Mouse (Mus musculus) liver (tissue): ENCODE measurements around the gene Nuak2.
A peak's percentile ranks its signal among the peaks of the same experiment; 100 is the strongest.
"Not testable (repeated sequence)": the region's sequence is repeated elsewhere in the genome, so short reads cannot be mapped to it uniquely, and the experiment has no call there.

Experiments
- DNase-seq: peaks from one replicate; pipeline ENCODE4 v3.0.0-alpha.2; 2020; ENCODE audit warnings: mixed read lengths

Nuak2 gene

DNA sequence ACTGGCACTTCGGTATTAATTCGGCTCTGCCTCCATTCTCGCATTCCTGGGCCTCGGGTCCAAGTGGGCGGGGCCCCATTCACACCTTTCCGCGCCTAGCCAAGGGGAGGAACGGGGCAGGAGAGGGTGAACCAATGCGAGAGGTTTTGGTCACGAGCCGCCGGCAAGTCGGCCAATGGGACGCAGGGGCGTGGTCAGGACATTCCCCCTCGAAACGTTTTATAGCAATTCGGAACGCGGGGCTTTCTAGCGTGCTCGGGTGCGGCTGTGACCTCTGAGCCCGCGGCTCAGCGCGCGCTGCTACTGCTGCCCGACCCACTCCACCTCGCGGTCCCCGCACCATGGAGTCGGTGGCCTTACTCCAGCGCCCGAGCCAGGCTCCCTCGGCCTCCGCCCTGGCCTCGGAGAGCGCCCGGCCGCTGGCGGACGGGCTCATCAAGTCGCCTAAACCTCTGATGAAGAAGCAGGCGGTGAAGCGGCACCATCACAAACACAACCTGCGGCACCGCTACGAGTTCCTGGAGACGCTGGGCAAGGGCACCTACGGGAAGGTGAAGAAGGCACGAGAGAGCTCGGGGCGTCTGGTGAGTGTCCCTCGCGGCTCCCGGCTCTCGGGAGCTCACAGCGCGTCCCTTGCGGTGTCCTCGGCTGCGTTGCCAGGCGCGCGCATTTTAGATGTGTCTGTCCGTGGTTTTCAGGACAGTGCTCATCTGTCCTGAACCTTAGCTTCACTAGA, at the start of gene Nuak2:
Nuak2 (plus strand) TSS at position 238 of the 736 bp plus-strand sequence.
- peak; percentile 86 for DNase-seq

DNA sequence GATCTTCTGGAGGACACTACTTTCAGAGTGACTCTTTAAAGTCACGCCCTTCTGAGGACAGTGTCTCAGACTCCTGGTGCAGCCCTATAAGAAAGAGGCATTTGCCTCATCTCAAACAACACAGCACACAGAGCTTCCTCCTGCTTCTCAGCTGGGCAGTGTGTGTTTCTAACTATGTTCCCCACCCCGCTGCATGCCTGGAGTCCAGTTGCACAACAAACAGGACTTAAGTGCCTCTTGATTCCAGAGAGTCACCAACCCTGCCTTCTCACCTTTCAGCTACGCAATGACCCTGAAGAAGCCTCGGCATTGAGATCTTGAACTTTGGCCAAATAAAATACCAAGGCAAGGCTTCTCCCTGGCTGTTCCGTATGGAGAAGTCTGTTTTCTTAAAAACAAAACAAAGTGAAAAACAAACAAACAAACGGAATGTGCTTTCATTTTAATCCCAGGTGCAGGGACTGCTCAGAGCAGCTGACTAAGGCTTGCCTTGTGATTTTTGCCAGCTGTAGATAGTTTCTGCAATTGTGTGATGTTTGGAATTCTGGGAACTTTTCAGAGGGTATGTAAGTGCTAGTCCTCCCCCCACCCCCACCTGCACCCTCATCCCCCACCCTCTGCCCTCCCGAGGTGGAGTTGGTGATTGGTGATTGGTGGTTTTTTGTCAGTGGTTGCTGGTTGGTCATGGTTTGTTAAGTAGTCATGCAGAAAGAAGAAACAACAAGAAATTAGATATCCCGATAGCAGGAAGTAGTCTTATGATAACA, 49.0 kb upstream of the Nuak2 start:
- DNase-seq = no peak

DNA sequence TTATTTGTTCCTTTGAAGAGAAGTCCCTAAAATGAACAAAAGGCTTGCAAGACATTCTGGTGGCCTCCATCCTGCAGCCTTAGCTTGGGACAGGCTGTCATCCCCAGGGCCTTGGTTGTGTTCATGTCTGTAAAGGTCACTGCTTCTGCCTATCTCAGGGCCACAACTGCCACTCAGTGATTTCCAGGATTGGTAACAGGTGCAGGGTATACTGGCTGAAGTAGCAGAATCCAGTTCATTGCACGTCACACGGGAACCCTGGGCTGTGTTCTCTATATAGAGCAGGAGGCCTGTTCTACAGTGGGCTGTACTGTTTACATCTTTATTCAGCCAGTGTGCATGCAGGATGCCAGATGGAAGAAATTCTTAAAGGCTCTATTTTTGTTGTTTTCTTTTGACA, 48.0 kb upstream of the Nuak2 start:
- DNase-seq = no peak

DNA sequence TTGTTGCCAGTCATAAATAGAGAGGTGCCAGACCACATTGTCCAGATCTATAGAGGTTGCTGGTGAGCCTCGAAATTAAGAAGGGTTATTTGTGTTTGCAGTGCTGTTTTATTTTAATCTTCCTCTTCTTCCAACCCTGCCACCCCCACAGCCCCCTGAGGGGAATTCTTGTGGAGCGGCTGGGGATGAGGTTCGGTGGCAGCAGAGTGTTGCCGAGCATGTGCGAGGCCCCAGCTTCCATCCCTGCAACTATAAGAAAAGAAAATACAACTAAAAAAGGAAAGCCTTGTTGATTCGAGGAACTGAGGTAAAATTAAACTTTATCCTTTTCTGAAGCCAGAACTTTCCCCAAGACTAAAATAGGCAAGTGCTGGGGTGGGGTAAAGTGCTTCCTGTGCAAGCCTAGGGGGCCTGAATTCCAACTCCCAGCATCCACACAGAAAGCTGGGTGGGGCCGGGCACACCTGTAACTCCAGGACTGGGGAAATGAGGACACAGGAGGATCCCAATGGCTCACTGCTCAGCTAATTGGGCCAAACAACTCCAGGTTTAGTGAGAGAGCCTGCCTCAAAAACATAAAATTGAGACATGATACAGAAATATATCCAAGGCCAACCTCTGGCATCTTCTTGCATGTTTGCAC, 47.4 kb upstream of the Nuak2 start:
- no peak for DNase-seq

DNA sequence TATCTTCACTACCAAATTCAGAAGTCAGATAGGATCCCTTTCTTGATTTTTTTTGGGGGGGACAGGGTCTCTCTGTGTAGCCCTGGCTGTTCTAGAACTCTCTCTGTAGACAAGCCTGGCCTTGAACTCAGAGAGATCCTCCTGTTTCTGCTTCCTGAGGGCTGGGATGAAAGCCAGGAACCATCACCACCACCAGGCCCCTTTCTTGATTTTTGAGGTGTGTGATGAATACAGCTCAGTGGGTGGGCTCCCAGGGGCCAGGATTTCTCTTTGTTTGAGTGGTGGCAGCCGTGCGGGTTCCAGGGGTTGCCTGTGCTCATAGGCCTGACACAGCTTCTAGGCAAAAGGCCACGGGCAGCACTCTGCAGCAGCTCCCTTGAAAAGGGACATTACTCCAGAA, 44.7 kb upstream of the Nuak2 start:
- no peak for DNase-seq

DNA sequence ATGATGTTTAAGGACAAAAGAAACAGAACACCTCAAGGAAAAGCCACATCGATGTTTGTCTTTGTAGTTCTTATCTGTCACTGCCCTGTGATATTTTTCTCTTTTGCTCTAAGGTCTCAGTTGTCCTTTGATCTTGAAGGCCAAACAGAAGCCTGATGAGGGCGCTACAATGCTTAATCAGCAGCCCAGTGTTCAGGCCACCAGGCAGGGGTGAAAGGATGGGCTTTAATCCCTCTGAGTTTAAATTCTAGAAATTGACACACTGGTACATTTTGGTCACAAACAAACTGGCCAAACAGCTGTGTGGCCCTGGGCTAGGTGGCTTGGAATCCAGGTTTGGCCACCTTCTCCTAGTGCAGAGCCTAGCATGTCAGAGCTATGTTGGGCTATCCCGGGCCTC, 39.2 kb upstream of the Nuak2 start:
- DNase-seq = no peak

DNA sequence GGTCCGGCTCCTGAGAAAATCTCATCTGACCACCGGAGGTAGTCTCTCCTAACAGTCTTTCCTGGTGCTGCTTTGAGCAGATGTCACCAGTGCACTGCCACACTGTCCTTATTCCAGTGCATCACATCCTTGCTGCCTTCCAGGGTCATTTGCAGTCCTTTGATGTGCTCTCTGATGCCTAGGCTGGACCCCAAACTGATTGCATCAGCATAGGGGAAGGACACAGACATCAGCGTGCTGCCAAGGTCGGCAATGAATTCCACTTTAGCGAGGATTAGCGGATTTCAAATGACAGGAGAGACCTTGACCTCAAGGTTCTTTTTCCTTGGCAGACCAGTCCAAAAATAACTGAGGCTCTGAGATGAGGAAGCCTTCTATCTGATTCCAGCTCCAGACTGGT, 38.8 kb upstream of the Nuak2 start:
- no peak for DNase-seq

DNA sequence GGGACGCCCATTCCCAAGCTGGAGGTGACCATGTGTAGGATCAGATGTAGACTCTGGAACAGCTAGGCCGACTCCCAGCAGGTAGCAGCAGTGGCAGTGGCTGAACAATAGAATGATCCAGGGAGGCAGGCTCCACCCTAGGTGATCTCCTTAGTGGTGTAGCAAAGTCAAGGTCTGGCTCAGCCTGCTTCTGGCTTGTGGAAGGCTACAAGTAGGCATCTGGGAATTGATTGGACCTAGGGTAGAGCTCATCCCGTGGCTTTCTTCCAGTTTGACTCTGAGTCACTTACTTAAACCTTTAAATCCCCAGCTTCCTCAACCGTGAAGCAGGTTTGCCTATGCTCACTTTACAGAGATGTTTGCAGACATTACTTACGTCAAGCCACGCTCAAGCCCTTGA, 35.3 kb upstream of the Nuak2 start:
- DNase-seq = not testable (repeated sequence)

DNA sequence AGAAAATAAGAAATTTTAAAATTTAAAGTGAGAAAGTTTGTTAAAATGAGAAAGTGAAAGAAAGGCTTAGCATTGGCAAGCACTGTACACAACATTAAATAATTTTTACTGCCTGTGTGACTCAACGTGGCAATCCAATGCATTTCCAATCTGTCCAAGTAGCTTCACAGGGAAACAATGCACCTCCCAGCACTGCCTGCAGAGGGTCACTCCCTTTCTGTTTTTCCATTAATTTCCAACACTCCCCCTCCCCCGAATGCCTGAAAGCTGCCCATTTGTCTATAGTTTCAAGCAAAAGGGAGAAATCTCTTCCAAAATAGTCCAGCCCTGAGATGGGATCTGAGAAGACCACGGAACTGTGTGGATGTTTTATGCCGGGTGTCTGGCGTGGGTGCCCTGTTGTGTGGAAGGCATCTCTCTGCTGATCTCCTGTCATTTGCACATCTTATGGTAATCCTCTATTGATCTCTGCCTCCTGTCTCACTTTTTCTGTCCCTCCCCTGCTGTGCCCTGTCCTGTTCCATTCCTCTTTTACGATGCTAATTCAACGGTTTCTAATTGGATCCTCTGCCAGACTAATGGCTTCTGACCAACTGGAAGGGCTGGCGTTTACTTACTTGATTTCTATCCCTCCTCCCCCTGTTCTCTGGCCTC, 34.3 kb upstream of the Nuak2 start:
- DNase-seq = no peak

DNA sequence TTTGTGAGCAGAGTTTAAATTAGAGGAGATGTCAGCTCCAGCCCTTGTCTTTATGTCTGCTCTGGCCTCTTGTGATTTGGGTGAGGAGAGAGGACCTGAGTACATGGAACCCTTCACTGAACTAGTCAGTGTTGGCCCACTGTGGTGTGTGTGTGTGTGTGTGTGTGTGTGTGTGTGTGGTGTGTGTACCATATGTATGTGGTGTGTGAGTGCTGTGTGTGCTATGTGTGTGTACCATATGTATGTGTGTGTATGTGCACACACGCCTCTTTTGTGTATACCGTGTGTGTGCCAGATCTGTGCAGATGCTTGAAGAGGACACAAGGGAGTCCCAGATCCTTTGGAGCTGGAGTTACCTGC, 33.8 kb upstream of the Nuak2 start:
- no peak for DNase-seq

DNA sequence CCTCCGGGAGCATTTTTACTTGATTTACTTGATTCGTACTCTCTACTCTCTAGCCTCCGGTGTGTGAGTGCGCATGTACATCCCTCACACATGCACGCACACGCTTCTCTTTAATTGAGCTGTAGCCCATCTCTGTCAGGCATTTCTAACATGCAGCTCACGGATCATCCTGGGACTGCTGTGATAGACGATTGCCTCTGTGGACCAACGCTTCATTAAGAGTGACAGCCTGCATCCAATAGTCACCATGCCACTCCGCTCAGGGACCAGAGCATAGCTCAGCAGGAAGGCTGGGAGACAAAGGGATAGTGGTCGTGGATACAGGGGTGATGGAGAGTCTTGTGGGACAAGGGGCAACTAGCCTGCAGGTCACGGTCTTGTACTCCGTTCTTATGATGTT, 32.9 kb upstream of the Nuak2 start:
- DNase-seq = no peak

DNA sequence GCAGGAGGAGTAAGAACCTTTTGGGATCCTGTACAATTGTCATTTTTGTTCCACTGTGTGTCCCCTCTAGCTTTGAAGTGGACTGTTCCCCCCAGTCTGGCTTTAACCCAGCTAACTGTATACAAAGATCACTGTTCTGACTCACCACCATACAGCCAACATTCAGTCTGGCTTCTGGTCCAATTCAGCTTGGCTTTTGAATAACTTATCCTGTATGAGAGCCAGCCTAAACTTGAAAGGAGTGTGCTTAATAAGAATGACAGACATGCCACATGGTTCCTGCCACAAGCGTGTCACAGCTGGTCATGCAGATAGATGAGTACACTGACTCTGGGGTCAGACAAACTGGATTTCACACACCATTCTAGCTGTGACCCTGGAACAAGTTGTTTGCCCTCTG, 29.2 kb upstream of the Nuak2 start:
- no peak for DNase-seq

DNA sequence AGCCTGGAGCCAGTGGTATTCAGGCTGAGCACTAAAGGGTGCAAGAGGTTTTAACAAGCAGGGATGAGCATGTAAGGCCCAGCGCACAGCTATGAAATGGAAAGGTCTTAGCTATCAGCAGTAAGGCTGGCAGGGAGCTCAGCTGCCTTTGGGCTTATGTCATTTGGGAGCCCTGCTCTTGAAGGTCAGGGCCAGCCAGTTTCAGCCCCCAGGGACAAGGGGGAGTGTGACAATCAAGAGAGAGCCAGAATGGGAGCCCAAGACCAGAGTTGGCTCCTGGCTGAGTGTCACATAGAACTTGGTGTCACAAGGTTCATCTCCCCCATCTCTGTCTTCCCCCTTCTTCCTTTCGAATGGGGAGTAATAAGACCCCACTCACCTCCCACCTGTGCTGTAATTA, 28.5 kb upstream of the Nuak2 start:
- no peak for DNase-seq

DNA sequence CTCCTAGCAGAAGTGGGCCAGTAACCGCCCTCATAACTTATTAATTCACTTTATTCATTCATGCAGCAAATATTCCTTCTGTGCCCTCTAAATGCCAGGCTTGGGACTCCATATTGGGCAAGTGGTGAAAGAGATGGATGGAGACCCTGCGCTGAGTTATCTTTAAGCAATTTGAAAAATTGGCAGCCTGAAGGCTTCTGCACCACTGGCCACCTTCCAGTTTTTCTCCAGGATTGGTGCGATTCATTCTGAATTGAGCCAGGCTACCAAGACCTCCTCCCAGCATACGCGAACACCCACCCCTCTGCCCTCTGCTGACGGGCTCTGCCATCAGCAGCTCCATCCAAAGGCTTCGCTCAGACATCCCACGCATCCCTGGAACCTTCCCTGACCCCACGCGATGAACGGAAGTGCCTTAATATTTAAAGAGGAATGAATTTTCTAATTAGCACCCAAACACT, 27.9 kb upstream of the Nuak2 start:
- DNase-seq = no peak

DNA sequence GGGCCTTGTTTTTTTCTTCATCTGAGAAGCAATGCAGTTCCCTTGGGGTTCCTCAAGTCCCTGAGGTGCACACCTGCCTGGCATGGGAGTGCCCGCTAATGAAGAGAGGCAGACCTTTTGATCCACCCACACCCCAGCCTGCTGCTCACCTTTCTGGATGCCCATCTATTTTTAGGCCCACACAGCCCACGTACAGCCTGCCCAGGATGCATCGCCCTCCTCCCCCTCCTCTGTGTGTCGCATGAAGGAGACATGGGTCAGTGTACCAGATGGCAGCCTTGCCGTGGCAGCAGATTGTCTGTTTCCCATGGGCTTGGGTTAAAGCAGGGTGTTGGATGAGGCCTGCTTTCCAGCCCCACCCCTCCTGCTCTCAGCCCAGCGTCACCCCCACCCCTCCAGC, 26.0 kb upstream of the Nuak2 start:
- no peak for DNase-seq

DNA sequence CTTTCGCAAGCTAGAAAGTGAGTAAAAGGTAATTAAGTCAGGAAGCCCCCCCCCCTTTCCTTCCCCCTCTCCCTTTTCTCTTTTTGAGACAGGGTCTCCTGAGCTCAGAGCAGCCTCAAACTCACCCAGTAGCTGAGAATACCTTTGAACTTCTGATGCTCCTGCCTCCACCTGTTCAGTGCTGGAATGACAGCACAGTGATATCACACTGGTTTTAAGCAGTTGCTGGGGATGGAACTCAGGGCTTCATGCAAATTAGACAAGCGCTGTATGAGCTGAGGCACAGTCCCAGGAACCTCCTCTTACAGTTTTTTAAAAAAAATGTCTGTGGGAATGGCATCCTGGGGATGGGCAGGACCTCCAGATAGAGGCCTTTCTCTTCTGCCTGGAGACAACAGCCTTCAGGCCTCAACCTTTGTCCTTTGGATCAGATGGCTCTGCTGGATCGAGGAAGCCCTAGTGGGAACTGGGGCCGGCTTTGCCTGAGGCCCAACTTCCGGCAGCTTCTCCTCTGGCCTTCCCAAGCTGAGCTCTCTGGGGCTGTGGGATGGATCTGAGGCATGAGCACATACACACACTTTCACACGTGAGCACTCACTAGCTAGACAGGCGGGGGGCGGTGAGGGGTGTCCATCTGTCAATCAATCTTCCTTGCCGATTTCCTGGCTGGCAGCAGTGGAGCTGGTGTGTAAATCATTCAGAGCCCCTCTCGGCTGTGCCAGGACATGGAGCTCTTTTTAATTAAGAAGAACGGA, 24.8 kb upstream of the Nuak2 start:
- no peak for DNase-seq

DNA sequence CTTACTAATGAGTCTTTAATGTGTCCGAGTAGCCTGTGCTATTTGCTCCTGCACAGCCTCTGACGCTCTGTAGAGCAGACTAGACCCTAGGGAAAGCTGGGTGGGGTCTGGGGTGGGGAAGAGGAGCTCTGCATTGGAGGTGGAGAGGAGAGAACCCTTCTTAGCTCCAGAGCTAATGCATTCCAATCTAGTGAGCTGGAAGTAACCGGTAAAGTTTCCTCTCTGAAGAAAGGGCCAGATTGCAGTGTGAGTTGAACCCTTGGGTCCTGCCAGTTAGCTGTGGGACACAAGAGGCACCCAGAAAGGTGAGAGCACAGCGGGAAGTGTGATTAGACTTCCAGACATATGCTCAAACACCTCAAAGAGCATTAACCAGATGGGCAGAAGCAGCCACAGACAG, 24.2 kb upstream of the Nuak2 start:
- DNase-seq = no peak

DNA sequence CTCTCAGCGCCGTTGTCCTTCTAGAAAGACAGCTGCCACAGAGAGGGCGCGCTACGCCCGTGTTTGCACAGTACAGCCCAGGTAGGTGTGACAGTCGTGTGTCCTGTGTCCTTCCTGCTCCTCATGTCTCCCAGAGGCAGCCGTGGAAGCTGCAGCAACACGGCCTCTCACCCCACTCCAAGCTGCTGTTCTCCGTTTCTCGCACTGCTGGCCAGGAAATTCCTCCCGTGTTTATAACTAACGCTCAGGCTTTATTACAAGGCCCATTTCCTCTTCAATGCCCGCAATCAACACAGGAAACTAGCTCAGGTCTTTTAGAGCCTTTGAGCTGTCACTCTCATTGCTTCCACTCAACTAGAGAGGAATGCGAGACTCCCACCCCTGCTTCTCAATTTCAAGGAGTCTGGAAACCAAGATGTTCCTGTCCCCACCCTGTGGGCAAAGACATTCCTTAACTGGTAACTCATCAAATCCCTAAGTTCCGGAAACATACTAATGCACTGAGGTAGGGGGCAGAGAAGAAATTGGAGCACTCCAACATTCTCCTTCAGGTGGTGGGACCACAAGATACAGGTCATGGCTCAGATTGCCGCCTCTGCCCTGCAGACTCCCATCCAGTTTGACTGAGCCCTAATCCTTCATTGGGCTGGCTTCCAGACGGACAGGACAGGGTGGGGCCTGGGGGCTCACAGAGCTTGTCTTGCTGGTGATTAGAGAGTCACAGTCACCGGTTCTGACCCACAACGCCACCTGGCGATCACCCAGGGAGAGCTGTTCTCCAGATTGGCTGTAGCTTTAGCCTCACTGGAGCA, 23.4 kb upstream of the Nuak2 start:
- peak; percentile 45 for DNase-seq

DNA sequence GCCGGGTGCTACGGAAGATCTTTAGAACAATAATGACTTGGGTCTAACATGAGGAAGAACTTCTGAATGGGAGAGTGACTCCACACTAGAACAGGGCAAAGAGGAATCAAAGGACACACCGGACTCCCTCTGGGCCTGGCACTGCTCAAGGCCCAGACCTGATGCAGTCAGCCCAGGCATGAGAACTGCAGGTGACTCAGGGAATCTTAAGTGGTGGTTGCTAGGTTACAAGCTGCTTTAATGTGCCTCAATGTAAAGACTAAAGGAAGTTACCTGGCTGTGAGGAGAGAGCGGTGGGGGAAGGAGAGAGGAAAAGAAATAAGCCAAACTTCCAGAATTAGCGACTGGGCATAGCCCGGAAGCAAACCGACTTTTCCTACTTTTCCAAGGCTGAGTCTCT, 20.4 kb upstream of the Nuak2 start:
- no peak for DNase-seq

DNA sequence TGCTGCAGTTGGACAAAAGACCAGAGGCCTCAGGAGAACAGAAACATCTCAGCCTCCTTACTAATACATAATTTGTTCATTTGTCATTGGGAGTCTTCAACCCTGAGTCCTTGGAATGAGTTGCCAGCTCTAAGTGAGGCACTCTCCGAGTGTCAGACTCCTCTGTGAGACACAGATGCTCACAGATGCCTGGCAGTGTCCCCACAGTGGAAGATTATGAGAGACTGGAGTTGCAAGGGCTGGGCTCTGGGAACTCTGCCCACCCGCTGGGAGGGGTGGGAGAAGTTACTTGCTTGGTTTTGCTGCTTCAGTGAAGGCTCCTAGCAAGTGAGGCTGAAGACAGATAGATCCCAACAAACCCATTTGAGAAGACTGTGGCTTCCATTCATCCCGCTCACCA, 19.9 kb upstream of the Nuak2 start:
- no peak for DNase-seq

DNA sequence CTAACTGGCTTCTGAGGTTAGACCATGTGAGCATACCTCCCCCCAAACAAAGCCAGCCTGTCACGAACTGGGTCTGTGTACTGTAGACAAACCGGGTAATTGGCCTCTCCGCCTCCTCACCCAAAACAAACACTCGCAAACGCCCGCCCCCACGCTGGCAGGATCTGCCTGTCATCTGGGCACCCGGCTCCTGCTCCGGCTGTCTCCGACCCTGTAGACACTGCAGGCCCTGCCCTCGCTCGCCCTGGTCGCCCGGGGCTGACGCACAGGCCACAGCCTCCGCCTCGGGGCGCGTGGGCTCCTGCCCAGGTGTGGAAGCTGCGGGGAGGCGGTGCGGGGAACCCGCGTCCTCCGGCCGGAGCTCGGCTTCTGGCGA, 17.5 kb upstream of the Nuak2 start, which contains the start of gene Klhdc8a:
Klhdc8a (plus strand) TSS at position 202 of the 376 bp plus-strand sequence.
- peak; percentile 26 for DNase-seq
